Mouse (Mus musculus): Measurements from ENCODE around the gene Rbfox2. TPM values are rescaled to one million over a fixed set of nuclear protein-coding genes. Genes with fewer than 3 reads are reported as not detected.

The Rbfox2 gene
- 82.4 TPM for polyA plus RNA-seq (2014; fragmentation: Illumina TruSeq; extraction: RNeasy Lipid Tissue Mini Kit (QIAGEN cat#74804))

GRCm38 (mm10) chr15:77306547-77307261 lies at the start of gene Rbfox2:
Rbfox2 (minus strand) TSS chr15:77307004.

GRCm38 (mm10) chr15:77050570-77050969 lies 256.2 kb downstream of the Rbfox2 start, which contains the start of gene Mb:
Mb (minus strand) TSS chr15:77050670.

DNA sequence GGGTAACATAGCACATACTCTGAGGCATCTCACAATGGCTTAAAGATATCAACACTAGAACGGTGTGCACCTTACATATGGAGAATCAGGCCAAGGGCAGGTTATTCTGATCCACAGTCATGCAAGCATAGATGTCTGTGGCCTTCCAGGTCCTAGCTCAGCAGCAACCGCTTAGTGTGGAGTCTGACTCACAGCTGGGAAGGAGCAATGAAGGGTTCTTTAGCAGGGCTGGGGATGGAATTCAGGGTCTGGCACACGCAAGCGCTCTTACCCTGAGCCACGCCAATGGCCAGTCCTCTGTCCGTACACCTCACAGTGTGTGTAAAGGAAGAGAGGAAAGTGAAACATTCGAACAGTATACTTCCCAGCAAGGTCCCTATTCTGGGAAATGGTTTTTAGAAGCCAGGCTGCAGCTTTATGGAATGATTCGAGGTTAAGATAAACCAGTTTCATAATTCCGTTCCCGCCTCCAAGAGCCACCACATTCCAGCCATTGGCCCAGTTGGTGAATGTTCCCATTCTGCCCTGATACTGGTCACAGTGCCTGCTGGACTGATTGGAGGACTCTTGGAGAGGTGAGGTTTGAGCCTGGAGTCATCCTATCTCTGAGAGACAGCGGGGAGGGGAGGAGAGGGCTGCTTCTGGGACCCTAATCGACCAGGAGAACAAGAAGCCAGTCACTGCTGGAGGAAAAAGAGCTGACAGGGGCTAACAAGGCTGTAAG lies 262.0 kb downstream of the Rbfox2 start, which contains the start of gene Apol6:
TSS of gene Apol6 (plus strand) at position 133 of the 724 bp plus-strand sequence.

Other genes starting within 250 kb of the Rbfox2 start
- gene Apol7a, start 92.1 kb upstream of the Rbfox2 start, polyA plus RNA-seq (2014; fragmentation: Illumina TruSeq; extraction: RNeasy Lipid Tissue Mini Kit (QIAGEN cat#74804)) = 1.7 TPM
- gene Apol9a, start 104.1 kb upstream of the Rbfox2 start, polyA plus RNA-seq (2014; fragmentation: Illumina TruSeq; extraction: RNeasy Lipid Tissue Mini Kit (QIAGEN cat#74804)) = 0.23 TPM
- not detected for gene Apol7b, start 140.5 kb upstream of the Rbfox2 start, polyA plus RNA-seq (2014; fragmentation: Illumina TruSeq; extraction: RNeasy Lipid Tissue Mini Kit (QIAGEN cat#74804))
- not detected for gene Apol10a, start 170.0 kb upstream of the Rbfox2 start, polyA plus RNA-seq (2014; fragmentation: Illumina TruSeq; extraction: RNeasy Lipid Tissue Mini Kit (QIAGEN cat#74804))
- not detected for gene Apol11a, start 201.3 kb upstream of the Rbfox2 start, polyA plus RNA-seq (2014; fragmentation: Illumina TruSeq; extraction: RNeasy Lipid Tissue Mini Kit (QIAGEN cat#74804))
- 0.43 TPM for gene Apol7c, start 226.3 kb upstream of the Rbfox2 start, polyA plus RNA-seq (2014; fragmentation: Illumina TruSeq; extraction: RNeasy Lipid Tissue Mini Kit (QIAGEN cat#74804))

Measured in ovary, adult 10 weeks (tissue).